38 mouse cellular contexts compared by ENCODE assay signal in genomic region chr10:75823782-75824181, GRCm38 (mm10). TPM values are rescaled to one million over a fixed set of nuclear protein-coding genes. Genes with fewer than 3 reads are reported as not detected.
"Had no signal": no experiment of that assay in that cellular context is flagged by ENCODE, and none has a peak within 500 bp of the region (broad histone marks: within the 10 kb centered on the region; RNA-seq: fewer than 3 reads in every experiment).

No protein-coding gene starts in this region.

- H3K9me3 ChIP-seq: embryonic facial prominence, embryonic 10.5 days; embryonic facial prominence, embryonic 12.5 days; embryonic facial prominence, embryonic 13.5 days; embryonic facial prominence, embryonic 15.5 days; forebrain, embryonic 13.5 days; forebrain, embryonic 15.5 days; heart, embryonic 10.5 days had no signal

- H3K4me2 ChIP-seq: embryonic facial prominence, embryonic 12.5 days; embryonic facial prominence, embryonic 13.5 days; embryonic facial prominence, embryonic 15.5 days; forebrain, embryonic 12.5 days; forebrain, embryonic 13.5 days; forebrain, embryonic 15.5 days; heart, embryonic 11.5 days had no signal

- H3K4me1 ChIP-seq: embryonic facial prominence, embryonic 10.5 days; embryonic facial prominence, embryonic 12.5 days; forebrain, embryonic 10.5 days; forebrain, embryonic 12.5 days; heart, embryonic 10.5 days had no signal

- H3K36me3 ChIP-seq: embryonic facial prominence, embryonic 10.5 days; embryonic facial prominence, embryonic 12.5 days; embryonic facial prominence, embryonic 13.5 days; embryonic facial prominence, embryonic 15.5 days; forebrain, embryonic 10.5 days; forebrain, embryonic 12.5 days; forebrain, embryonic 15.5 days; heart, embryonic 10.5 days had no signal

- DNase-seq: cerebellum, adult 9-10 months; cerebellum, adult 9-11 months; cerebellum, postnatal 10 days; cerebellum, postnatal 14 days; cerebellum, postnatal 25 days; cerebellum, postnatal 36 days; embryo, embryonic 11 days; forebrain, postnatal 0 days; gastrocnemius, adult 2 months; gastrocnemius, postnatal 10 days; gastrocnemius, postnatal 14 days; gastrocnemius, postnatal 25 days; gastrocnemius, postnatal 36 days; heart, adult 18-20 months; heart, adult 2 months had no signal

- H3K4me3 ChIP-seq: embryonic facial prominence, embryonic 10.5 days; embryonic facial prominence, embryonic 12.5 days; embryonic facial prominence, embryonic 13.5 days; embryonic facial prominence, embryonic 15.5 days; erythroblast, embryonic 14.5 days; forebrain, embryonic 10.5 days; forebrain, embryonic 12.5 days; forebrain, embryonic 13.5 days; forebrain, embryonic 15.5 days; gastrocnemius, adult 2 months; heart, adult 2 months; heart, embryonic 10.5 days had no signal

- H3K9ac ChIP-seq: embryonic facial prominence, embryonic 12.5 days; embryonic facial prominence, embryonic 13.5 days; embryonic facial prominence, embryonic 15.5 days; forebrain, embryonic 12.5 days; forebrain, embryonic 13.5 days; forebrain, embryonic 15.5 days; forebrain, postnatal 0 days had no signal

- H3K27ac ChIP-seq: embryonic facial prominence, embryonic 10.5 days; embryonic facial prominence, embryonic 12.5 days; embryonic facial prominence, embryonic 13.5 days; embryonic facial prominence, embryonic 15.5 days; forebrain, embryonic 10.5 days; forebrain, embryonic 12.5 days; forebrain, embryonic 13.5 days; forebrain, embryonic 15.5 days; gastrocnemius, adult 2 months; heart, adult 2 months; heart, embryonic 10.5 days had no signal

- H3K27me3 ChIP-seq: embryonic facial prominence, embryonic 15.5 days; forebrain, embryonic 12.5 days; forebrain, embryonic 15.5 days had no signal

RNA-seq across cellular contexts. Expression of gene Gstt4, which starts 1.4 kb away (rescaled TPM):
- total RNA-seq: common myeloid progenitor, adult 5-6 weeks; forebrain, postnatal 0 days; gastrocnemius, adult 18-20 months; gastrocnemius, adult 2 months; gastrocnemius, adult 8-10 months; gastrocnemius, postnatal 10 days; gastrocnemius, postnatal 14 days; gastrocnemius, postnatal 25 days; gastrocnemius, postnatal 36 days; gastrocnemius, postnatal 4 days; granulocyte monocyte progenitor cell, adult 5-6 weeks; heart, adult 18-20 months; heart, adult 2 months had no signal
- polyA plus RNA-seq: cortical plate, adult 2 months; embryonic facial prominence, embryonic 10.5 days; embryonic facial prominence, embryonic 11.5 days; embryonic facial prominence, embryonic 12.5 days; embryonic facial prominence, embryonic 13.5 days; embryonic facial prominence, embryonic 14.5 days; embryonic facial prominence, embryonic 15.5 days; erythroblast, embryonic 14.5 days; forebrain, embryonic 10.5 days; forebrain, embryonic 11.5 days; forebrain, embryonic 12.5 days; forebrain, embryonic 13.5 days; forebrain, embryonic 14.5 days; forebrain, embryonic 15.5 days; forebrain, embryonic 16.5 days; forebrain, postnatal 0 days; frontal cortex, adult 2 months; heart, embryonic 10.5 days; heart, embryonic 11.5 days had no signal

RNA-seq across cellular contexts. Expression of gene Gstt1, which starts 25.4 kb away (rescaled TPM):
- total RNA-seq: granulocyte monocyte progenitor cell, adult 5-6 weeks had no signal

RNA-seq across cellular contexts. Expression of gene Gstt3, which starts 42.6 kb away (rescaled TPM):
- polyA plus RNA-seq: erythroblast, embryonic 14.5 days had no signal
